ENCODE assay signal across 1 mouse cellular context in genomic region chr10:43856351-43856750, GRCm38 (mm10).
TF ChIP-seq lines count a peak whose summit lies in the region.

No protein-coding gene starts in this region.

TF ChIP-seq in MEL, 35 proteins besides CTCF, POLR2A, EP300 and RAD21 (continued from another document):
- TF ChIP-seq POLR2AphosphoS5 (IDR thresholded peaks at IDR 0.05; ENCODE audit: borderline replicate concordance, low read depth, low read length), result no peak
- peak; percentile 65 for TF ChIP-seq JUND (IDR thresholded peaks at IDR 0.05; ENCODE audit: low read depth, low read length)
- TF ChIP-seq USF2 (IDR thresholded peaks at IDR 0.05; ENCODE audit: borderline replicate concordance in 1 of 2, insufficient read depth in 1 of 2, low read depth in 1 of 2, low read length in 2 of 2), result no peak
- TF ChIP-seq POLR2AphosphoS2 (IDR thresholded peaks at IDR 0.05; ENCODE audit: low read length), result no peak
- no peak for TF ChIP-seq HCFC1 (IDR thresholded peaks at IDR 0.05; ENCODE audit: low read depth, low read length)
- 0 out of 2 replicates have a peak, but pooled peaks have one; percentile 26 for TF ChIP-seq ELF1 (IDR thresholded peaks at IDR 0.05; ENCODE audit: low read depth, low read length)
- TF ChIP-seq TAL1 (IDR thresholded peaks at IDR 0.05; ENCODE audit: low read length), result peak; percentile 50
- no peak for TF ChIP-seq MAX (IDR thresholded peaks at IDR 0.05; ENCODE audit: low read length)
- no peak for TF ChIP-seq MEF2A (IDR thresholded peaks at IDR 0.05; ENCODE audit: extremely low read depth, insufficient replicate concordance, low read depth, low read length, poor library complexity, severe bottlenecking)
- TF ChIP-seq SIN3A (IDR thresholded peaks at IDR 0.05; ENCODE audit: low read length), result no peak
